Comparison of ENCODE assay signal across 17 mouse cellular contexts in genomic region chr2:135917000-135917399, GRCm38 (mm10).
"Had no signal": no experiment of that assay in that cellular context is flagged by ENCODE, and none has a peak within 500 bp of the region (broad histone marks: within the 10 kb centered on the region; RNA-seq: fewer than 3 reads in every experiment).

No protein-coding gene starts in this region.

- H3K36me3 ChIP-seq: midbrain, embryonic 10.5 days; midbrain, embryonic 12.5 days; neural tube, embryonic 13.5 days; neural tube, embryonic 15.5 days had no signal

- H3K27me3 ChIP-seq: midbrain, embryonic 12.5 days; neural tube, embryonic 13.5 days; neural tube, embryonic 15.5 days had no signal

- H3K9ac ChIP-seq: lung, embryonic 14.5 days; midbrain, embryonic 12.5 days; neural tube, embryonic 13.5 days; neural tube, embryonic 15.5 days had no signal

- H3K9me3 ChIP-seq: midbrain, embryonic 10.5 days; midbrain, embryonic 12.5 days; neural tube, embryonic 13.5 days; neural tube, embryonic 15.5 days had no signal

- DNase-seq: lung, embryonic 14.5 days; lung, postnatal 10 days; lung, postnatal 4 days; midbrain, embryonic 14.5 days; retina, postnatal 1 day; right cerebral cortex, adult 18-20 months; right cerebral cortex, postnatal 25 days; right cerebral cortex, postnatal 4 days; spleen, adult 18-20 months; thymus, adult 18-20 months; thymus, postnatal 14 days; thymus, postnatal 36 days had no signal

- H3K4me3 ChIP-seq: midbrain, embryonic 10.5 days; midbrain, embryonic 12.5 days; myocyte; neural tube, embryonic 13.5 days; neural tube, embryonic 15.5 days had no signal

- H3K4me1 ChIP-seq: neural tube, embryonic 13.5 days; neural tube, embryonic 15.5 days had no signal

- H3K27ac ChIP-seq: midbrain, embryonic 10.5 days; midbrain, embryonic 12.5 days; neural tube, embryonic 13.5 days; neural tube, embryonic 15.5 days had no signal
